Mouse (Mus musculus) liver, adult 2 months (tissue): ENCODE results near the gene Yeats4.

Source experiments
- CTCF ChIP-seq: fragments of 200-500 bp; IDR thresholded peaks from 2 replicates; pipeline ENCODE4 v1.5.1; 2011; ENCODE audit warnings: low read depth, low read length, control low read depth
- POLR2A ChIP-seq: fragments of 200-500 bp; IDR thresholded peaks from 2 replicates; pipeline ENCODE4 v1.6.1; 2011; ENCODE audit warnings: low read length, control low read depth; ENCODE audit not compliant: insufficient read depth; ENCODE audit errors: extremely low read depth

DNA sequence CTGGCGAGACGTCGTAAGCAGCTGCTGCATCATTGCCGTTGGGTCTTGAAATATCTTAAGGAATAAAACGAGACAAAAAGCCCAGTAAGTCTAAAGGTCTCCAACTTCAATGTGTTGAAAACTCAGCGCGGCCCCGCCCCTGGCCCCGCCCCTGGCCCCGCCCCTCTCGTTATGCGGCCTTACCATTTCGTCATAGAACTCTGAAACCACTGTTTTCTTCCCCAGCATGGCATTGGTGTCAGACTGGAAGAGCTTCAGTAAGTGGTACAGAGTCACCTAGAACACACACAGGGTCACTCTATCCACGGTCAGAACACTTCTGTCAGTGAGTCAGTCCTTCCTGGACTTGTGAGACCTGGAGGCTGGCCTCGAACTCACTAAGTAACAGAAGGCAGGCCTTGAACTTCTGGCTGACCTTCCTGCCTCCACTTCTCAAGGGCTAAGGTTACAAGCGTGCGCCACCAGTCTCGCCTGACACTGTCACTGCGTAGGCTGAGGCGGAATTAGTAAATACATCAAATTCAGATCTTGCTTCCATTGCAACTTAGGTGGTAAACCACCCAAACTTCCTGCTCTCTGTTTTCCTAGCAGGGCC, 7.0 kb downstream of the Yeats4 start:
- TF ChIP-seq CTCF = no peak
- no peak for TF ChIP-seq POLR2A
